Mouse (Mus musculus) liver, adult (tissue): ENCODE measurements around the gene Clmp.

ENCODE experiments used
- GATA4 ChIP-seq: IDR thresholded peaks from 2 replicates; pipeline ENCODE4 v1.6.1; 2014; ENCODE audit warnings: mild to moderate bottlenecking, low read length; ENCODE audit not compliant: insufficient replicate concordance

The Clmp gene

GRCm38 (mm10) chr9:40685801-40686420, at the start of gene Clmp:
Gene Clmp (plus strand): TSS chr9:40685962.
- TF ChIP-seq GATA4 = no peak

GRCm38 (mm10) chr9:40636054-40636453, 49.7 kb upstream of the Clmp start:
- TF ChIP-seq GATA4 = no peak

DNA sequence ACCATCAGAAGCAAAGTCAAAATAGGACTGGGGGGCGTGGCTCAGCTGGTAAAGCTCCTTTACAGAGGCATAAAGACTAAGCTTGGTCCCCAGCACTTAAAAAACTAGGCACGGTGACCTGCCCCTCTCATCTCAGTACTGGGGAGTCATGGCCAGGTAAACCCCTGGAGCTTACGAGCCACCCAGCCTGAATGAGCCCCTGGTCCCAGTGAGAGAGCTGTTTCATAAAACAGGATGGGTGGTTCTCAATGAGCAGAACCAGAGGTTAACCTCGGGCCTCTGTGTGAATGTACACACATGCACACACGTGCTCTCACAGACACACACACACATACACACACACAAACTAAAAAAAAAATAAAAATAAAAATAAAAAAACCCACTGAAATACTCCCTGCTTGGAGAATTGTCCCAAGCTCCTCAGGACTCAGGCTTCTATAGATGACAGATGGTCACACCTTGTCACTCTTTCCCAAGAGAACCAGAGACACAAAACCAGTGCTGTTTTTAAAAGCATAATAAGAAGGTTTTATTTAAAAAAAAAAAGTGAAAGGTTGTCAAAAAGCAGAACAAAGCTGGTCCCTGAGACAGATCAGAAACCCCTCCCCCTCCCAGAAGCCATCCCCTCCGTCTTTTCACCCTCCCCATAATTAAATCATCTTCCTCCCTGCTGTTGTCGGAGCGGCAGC, 47.9 kb upstream of the Clmp start:
- no peak for TF ChIP-seq GATA4

GRCm38 (mm10) chr9:40638394-40639049, 47.2 kb upstream of the Clmp start:
- TF ChIP-seq GATA4 = no peak

DNA sequence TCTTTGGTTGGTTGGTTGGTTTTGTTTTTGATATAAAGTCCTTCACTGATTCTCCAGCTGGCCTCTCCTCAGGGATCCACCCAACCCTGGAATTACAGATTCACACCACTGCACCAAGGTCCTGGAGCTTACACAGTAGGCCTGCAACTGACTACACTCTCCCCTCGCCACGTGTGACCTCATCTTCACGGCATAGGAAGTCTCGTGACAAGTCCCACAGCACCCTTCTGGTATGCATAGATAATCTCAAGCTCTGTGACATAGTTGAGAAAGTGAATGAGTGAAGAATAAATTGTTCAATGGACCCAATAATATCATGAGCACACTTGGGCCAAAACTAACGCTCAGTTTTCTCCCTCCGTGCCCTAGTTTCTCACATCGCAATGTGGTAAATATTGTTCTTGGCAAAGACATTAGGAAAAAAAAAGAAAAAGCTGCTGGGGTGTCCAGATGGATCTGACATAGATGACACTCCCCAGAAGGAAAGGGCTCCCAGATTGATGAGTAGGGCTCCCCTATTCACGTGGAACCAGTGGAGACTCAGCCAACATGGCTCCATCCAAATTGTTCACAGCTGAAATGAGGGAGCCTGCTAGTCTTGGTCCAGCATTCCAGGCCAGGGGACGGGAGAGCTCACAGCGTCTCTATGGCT, 46.1 kb upstream of the Clmp start:
- TF ChIP-seq GATA4 = no peak

- no peak for TF ChIP-seq GATA4
Measured at GRCm38 (mm10) chr9:40641318-40641717, 44.4 kb upstream of the Clmp start.

DNA sequence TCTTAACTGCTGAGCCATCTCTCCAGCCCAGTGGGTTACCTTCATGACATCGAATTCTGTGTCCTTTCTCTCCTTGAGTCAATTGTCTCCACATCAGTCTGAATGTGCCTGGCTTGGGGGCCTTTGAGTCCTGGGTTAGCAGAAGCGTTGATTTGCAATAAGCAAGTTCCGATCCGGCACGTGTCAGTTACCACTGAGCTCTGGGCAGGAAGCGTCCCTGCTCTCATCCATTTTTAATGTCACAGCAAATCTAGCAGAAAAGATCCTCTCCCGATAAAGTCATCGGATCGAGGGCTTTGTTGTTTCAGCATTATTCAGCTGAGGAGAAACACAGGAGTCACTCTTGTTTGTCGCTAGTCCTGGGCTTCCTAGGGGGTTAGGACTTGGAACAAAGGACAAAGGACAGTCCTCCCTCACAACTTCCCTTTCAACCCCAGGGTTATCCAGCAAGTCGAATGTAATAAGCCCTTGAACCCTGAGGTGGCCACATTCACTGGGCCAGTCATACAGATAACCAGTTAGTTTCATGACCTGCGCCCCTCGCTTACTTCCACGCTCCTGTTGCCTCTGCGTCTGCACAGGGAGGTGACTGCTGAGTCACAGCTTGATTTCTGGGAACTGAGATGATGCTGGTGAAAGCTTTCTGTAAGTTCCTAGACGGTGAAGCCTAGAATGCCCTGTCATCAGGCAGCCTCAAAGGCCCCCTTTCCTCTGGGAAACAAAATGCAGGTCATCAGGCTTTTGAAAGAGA, 43.1 kb upstream of the Clmp start:
- TF ChIP-seq GATA4 = no peak

DNA sequence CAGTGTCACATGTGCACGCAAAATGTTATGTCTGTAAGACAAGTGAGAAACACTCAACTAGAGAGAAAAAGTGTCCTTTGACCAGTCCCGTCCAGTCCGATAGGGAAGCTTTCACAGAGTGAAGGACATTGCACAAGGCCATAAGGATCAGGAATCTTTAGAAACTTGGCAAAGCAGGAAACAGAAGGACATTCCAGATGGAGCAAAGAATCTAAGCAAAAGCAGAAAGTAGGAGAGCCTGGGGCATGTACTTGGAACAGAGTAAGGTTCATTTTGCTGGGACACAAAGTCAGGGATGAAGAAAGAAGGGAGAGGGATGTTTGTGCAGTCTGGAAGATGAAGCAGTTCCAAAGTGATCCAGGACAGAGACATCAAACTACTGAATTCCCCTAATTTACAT, 36.3 kb upstream of the Clmp start:
- TF ChIP-seq GATA4 = no peak

- TF ChIP-seq GATA4 = no peak
Measured at GRCm38 (mm10) chr9:40649983-40650382, 35.8 kb upstream of the Clmp start.

- no peak for TF ChIP-seq GATA4
Measured at GRCm38 (mm10) chr9:40651239-40651859, 34.4 kb upstream of the Clmp start.

DNA sequence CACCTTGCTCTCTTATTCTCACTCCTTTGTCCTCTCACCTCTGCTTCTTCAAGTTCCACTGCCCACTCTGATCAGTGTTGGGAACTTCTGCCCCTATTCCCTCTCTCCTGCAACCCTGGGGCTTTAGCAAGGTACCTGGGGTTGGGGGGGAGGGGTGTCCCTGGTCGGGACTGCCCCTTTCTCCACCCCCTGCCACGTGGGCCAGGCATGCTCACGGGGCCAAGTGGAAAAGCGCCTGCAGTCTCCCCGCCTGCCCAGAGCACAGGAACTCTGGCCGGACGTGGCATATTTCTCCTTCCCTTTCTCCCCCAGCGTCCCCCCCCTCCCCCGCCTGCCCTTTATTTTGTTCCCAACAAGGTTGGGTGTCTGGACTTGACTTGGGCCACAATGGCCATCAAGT, 33.0 kb upstream of the Clmp start:
- no peak for TF ChIP-seq GATA4

- no peak for TF ChIP-seq GATA4
Measured at GRCm38 (mm10) chr9:40666190-40666803, 19.5 kb upstream of the Clmp start.

GRCm38 (mm10) chr9:40670313-40670712, 15.4 kb upstream of the Clmp start, which contains the start of gene Gm21915:
Gene Gm21915 (plus strand): TSS chr9:40670613.
- no peak for TF ChIP-seq GATA4

GRCm38 (mm10) chr9:40671323-40671930, 14.3 kb upstream of the Clmp start:
- no peak for TF ChIP-seq GATA4
